Mouse (Mus musculus) lung, adult 2 months (tissue): ENCODE results near the gene Cldn6.

Source experiments
- CTCF ChIP-seq: fragments of 200-500 bp; IDR thresholded peaks from 2 replicates; pipeline ENCODE4 v1.5.1; 2011; ENCODE audit warnings: mild to moderate bottlenecking, low read length, control low read depth; ENCODE audit not compliant: insufficient read depth
- POLR2A ChIP-seq: fragments of 200-500 bp; IDR thresholded peaks from 2 replicates; pipeline ENCODE4 v1.6.1; 2011; ENCODE audit warnings: low read depth, mild to moderate bottlenecking, control low read depth, low read length, borderline replicate concordance; ENCODE audit errors: extremely low read depth

DNA sequence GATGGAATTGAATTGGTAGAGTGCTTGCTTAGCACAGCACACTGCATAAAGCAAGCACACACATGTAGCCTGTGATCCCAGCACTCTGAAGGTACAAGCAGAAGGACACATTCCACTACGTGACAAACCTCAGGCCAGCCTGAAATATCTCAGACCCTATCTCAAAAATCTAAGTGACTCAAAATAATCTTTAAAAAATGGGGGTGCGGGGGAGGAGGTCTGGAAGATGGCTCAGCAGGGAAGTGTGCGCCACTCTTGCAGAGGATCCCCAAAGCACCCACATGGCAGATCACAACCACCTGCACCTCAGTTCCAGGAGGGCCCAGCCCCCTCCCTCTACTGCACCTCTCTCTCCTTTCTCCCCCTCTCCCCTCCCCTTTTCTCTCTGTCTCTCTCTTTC, 7.5 kb upstream of the Cldn6 start:
- TF ChIP-seq POLR2A, result no peak
- no peak for TF ChIP-seq CTCF
